Mouse (Mus musculus) lung, postnatal 0 days (tissue): ENCODE results near the gene Olfr1162. TPM values are rescaled to one million over a fixed set of nuclear protein-coding genes. Genes with fewer than 3 reads are reported as not detected.

ENCODE experiments used
- ATAC-seq: fragments of 200-750 bp; cut with Nextera tagmentation; 2 replicates; pipeline ENCODE4 v1.8.0; 2017; ENCODE audit warnings: moderate library complexity
- DNase-seq: peaks from one replicate; pipeline ENCODE4 v3.0.0-alpha.2; 2016; ENCODE audit warnings: low spot score
- H3K27ac ChIP-seq: fragments of 300-500 bp; sonication (generic); 2 replicates; pipeline ENCODE4 v1.5.1; 2014; ENCODE audit warnings: antibody characterized with exemption, mild to moderate bottlenecking, low read length, mixed read lengths
- H3K27me3 ChIP-seq: fragments of 300-500 bp; sonication (generic); replicated peaks from 2 replicates; pipeline ENCODE4 v1.6.1; 2014; ENCODE audit warnings: low read length, mixed read lengths; ENCODE audit not compliant: insufficient read depth
- H3K36me3 ChIP-seq: fragments of 300-500 bp; sonication (generic); 2 replicates; pipeline ENCODE4 v1.6.1; 2014; ENCODE audit warnings: low read length, mixed read lengths; ENCODE audit not compliant: insufficient read depth
- H3K4me1 ChIP-seq: fragments of 300-500 bp; sonication (generic); 2 replicates; pipeline ENCODE4 v1.6.1; 2014; ENCODE audit warnings: antibody characterized with exemption, low read depth, low read length, mixed read lengths; ENCODE audit not compliant: insufficient read depth
- H3K4me2 ChIP-seq: fragments of 300-500 bp; sonication (generic); replicated peaks from 2 replicates; pipeline ENCODE4 v1.6.1; 2014; ENCODE audit warnings: low read depth, mild to moderate bottlenecking, low read length, moderate library complexity, mixed read lengths
- H3K4me3 ChIP-seq: fragments of 300-500 bp; sonication (generic); 2 replicates; pipeline ENCODE4 v1.5.1; 2014; ENCODE audit warnings: low read depth, low read length
- H3K9ac ChIP-seq: fragments of 300-500 bp; sonication (generic); replicated peaks from 2 replicates; pipeline ENCODE4 v1.6.1; 2014; ENCODE audit warnings: low read depth, mild to moderate bottlenecking
- H3K9me3 ChIP-seq: fragments of 300-500 bp; sonication (generic); 2 replicates; pipeline ENCODE4 v1.6.1; 2016; ENCODE audit warnings: low read length, mixed read lengths
- CTCF ChIP-seq: IDR thresholded peaks from 2 replicates; pipeline ENCODE4 v1.5.1; 2016; ENCODE audit warnings: antibody characterized with exemption, mild to moderate bottlenecking
- EP300 ChIP-seq: IDR thresholded peaks from 2 replicates; pipeline ENCODE4 v1.6.1; 2016; ENCODE audit warnings: antibody characterized with exemption, mild to moderate bottlenecking, control low read depth
- polyA plus RNA-seq: library from polyadenylated mRNA; unstranded; fragments of >200 nt; fragmentation: Nextera tagmentation; extraction: Ambion mirVana; gene quantifications from 2 replicates; pipeline ENCODE4 v1.2.1, GENCODE M21; 2015

The Olfr1162 gene
- polyA plus RNA-seq, 1 experiment from 2014 or later: not detected

GRCm38 (mm10) chr2:88007515-88008318, 43.2 kb downstream of the Olfr1162 start, which contains the start of gene Olfr1160:
Gene Olfr1160 (minus strand): TSS chr2:88008268.
- DNase-seq (no peak), ATAC-seq (no peak)
- no peaks in the 10 kb centered on the region for H3K9me3 ChIP-seq
- no peak for TF ChIP-seq CTCF
- no peak for TF ChIP-seq EP300
- no peak within 1 kb of the TSS for H3K4me2 ChIP-seq
- no peaks in the 10 kb centered on the region for H3K27me3 ChIP-seq
- H3K27ac ChIP-seq: no peak within 1 kb of the TSS
- H3K4me1 ChIP-seq: no peaks in the 10 kb centered on the region
- no peaks in the 10 kb centered on the region for H3K36me3 ChIP-seq
- no peak within 1 kb of the TSS for H3K9ac ChIP-seq
- H3K4me3 ChIP-seq: no peak within 1 kb of the TSS

Other genes with a start within 250 kb of the Olfr1162 start
- gene Olfr1145, start 241.3 kb downstream of the Olfr1162 start, polyA plus RNA-seq: not detected in 2 replicates
- gene Olfr1148, start 220.6 kb downstream of the Olfr1162 start, polyA plus RNA-seq: not detected in 2 replicates
- not detected in 2 replicates for gene Olfr1150-ps1, start 207.1 kb downstream of the Olfr1162 start, polyA plus RNA-seq
- gene Olfr1151, start 195.3 kb downstream of the Olfr1162 start, polyA plus RNA-seq: not detected in 2 replicates
- not detected in 2 replicates for gene Olfr1152, start 184.6 kb downstream of the Olfr1162 start, polyA plus RNA-seq
- not detected in 2 replicates for gene Olfr1153, start 156.2 kb downstream of the Olfr1162 start, polyA plus RNA-seq
- gene Olfr1154, start 146.0 kb downstream of the Olfr1162 start, polyA plus RNA-seq: not detected in 2 replicates
- not detected in 2 replicates for gene Olfr1155, start 106.0 kb downstream of the Olfr1162 start, polyA plus RNA-seq
- not detected in 2 replicates for gene Olfr1156, start 98.0 kb downstream of the Olfr1162 start, polyA plus RNA-seq
- gene Olfr1157, start 82.8 kb downstream of the Olfr1162 start, polyA plus RNA-seq: not detected in 2 replicates
- gene Olfr74, start 76.5 kb downstream of the Olfr1162 start, polyA plus RNA-seq: not detected in 2 replicates
- gene Olfr1158, start 61.0 kb downstream of the Olfr1162 start, polyA plus RNA-seq: not detected in 2 replicates
- gene Olfr1160, start 42.9 kb downstream of the Olfr1162 start, polyA plus RNA-seq: not detected in 2 replicates
- not detected in 2 replicates for gene Olfr1161, start 28.4 kb downstream of the Olfr1162 start, polyA plus RNA-seq
- not detected in 2 replicates for gene Olfr73, start 13.4 kb downstream of the Olfr1162 start, polyA plus RNA-seq
- not detected in 2 replicates for gene Olfr1163, start 20.7 kb upstream of the Olfr1162 start, polyA plus RNA-seq
- gene Olfr1164, start 42.8 kb upstream of the Olfr1162 start, polyA plus RNA-seq: not detected in 2 replicates
- gene Olfr1166, start 77.1 kb upstream of the Olfr1162 start, polyA plus RNA-seq: not detected in 2 replicates
- gene Olfr1167, start 104.1 kb upstream of the Olfr1162 start, polyA plus RNA-seq: not detected in 2 replicates
- not detected in 2 replicates for gene Olfr1168, start 130.8 kb upstream of the Olfr1162 start, polyA plus RNA-seq
- gene Olfr1170, start 177.2 kb upstream of the Olfr1162 start, polyA plus RNA-seq: not detected in 2 replicates
- not detected in 2 replicates for gene Olfr1173, start 228.7 kb upstream of the Olfr1162 start, polyA plus RNA-seq